In genomic region chr4:132883561-132884063, GRCm38 (mm10) we compare ENCODE assay signal across 1 mouse cellular context.
TF ChIP-seq lines count a peak whose summit lies in the region.

No protein-coding gene starts in this region.

TF ChIP-seq in CH12.LX, 34 proteins besides CTCF, POLR2A, EP300 and RAD21 (continued from another document):
- no peak for TF ChIP-seq ZMIZ1 (IDR thresholded peaks at IDR 0.05; ENCODE audit: low read depth, low read length)
- TF ChIP-seq SIN3A (IDR thresholded peaks at IDR 0.05; ENCODE audit: low read length), result peak; percentile 49; the same call in 1 of the 2 replicates
- no peak for TF ChIP-seq SMC3 (IDR thresholded peaks at IDR 0.05; ENCODE audit: low read depth, low read length)
- no peak for TF ChIP-seq ETS1 (conservative IDR thresholded peaks at IDR 0.05; ENCODE audit: low read depth, low read length)
- no peak for TF ChIP-seq USF2 (conservative IDR thresholded peaks at IDR 0.05; ENCODE audit: low read depth, low read length)
- no peak for TF ChIP-seq CHD2 (IDR thresholded peaks at IDR 0.05; ENCODE audit: low read length)
- TF ChIP-seq IRF4 (IDR thresholded peaks at IDR 0.05; ENCODE audit: low read depth, low read length), result no peak
